Mouse (Mus musculus): ENCODE data around the gene Ucn3.

Gene Ucn3

DNA sequence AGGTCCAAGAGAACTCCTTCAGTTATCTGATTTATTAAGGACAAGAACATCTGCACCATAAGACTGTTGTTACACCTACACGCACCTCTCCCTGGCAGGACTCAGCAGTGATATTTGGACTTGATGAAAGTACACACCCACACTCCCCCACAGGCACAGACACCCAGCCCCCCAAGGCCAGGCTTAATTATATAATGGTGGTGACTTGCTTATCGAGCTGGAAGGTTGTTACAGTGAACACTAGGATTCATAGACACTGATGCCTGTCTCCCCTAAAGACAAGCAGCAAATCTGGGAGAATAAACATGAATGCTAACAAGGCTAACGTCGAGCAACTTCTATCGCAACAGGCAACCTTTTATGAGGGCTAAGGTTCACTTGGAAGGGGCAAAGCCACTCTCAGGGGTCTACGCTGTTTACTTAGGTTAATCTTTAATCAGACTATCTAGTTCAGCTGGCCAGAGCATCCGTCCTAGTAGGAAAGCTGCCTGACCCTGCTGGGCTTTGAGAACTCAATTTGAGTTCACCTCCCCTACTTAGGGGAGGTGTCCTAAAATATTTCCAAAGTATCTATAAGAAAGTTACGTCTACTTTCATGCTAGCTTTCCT, 53.6 kb downstream of the Ucn3 start:
- WGBS, result 65% methylated on average over 8 of the region's 8 CpGs
